Mouse (Mus musculus) left cerebral cortex, postnatal 10 days (tissue): ENCODE measurements around the gene Ntrk2. TPM values are rescaled to one million over a fixed set of nuclear protein-coding genes. Genes with fewer than 3 reads are reported as not detected.

Experiments
- DNase-seq, 2 experiments: peaks; one replicate each; pipeline ENCODE4 v3.0.0; 2021 to 2022; ENCODE audit warnings: low spot score in 2 of 2, mixed read lengths in 1 of 2; ENCODE audit errors: extremely low spot score in 1 of 2
- intact Hi-C: fragments of 180-260 bp; cut with DNase I; formaldehyde crosslinking; loops from one replicate; pipeline ENCODE4 v1.15.1; 2025
- total RNA-seq, 2 experiments: library from RNA; stranded (reverse); gene quantifications; 2 replicates each; pipeline ENCODE4 v1.2.3; 2021

Gene Ntrk2
- total RNA-seq, 2 experiments from 2014 or later = 302 to 317 TPM

GRCm38 (mm10) chr13:59143141-59143744 lies 336.9 kb downstream of the Ntrk2 start:
- peak; percentile 49 to 60 for DNase-seq
- intact Hi-C loops = no loop called here

GRCm38 (mm10) chr13:59144321-59144856 lies 338.0 kb downstream of the Ntrk2 start:
- intact Hi-C loops = loop anchor here (2.0 kb wide), 1 partner anchor 54 kb away; no protein-coding TSS in a partner anchor
- DNase-seq = peak; percentile 35 to 76

DNA sequence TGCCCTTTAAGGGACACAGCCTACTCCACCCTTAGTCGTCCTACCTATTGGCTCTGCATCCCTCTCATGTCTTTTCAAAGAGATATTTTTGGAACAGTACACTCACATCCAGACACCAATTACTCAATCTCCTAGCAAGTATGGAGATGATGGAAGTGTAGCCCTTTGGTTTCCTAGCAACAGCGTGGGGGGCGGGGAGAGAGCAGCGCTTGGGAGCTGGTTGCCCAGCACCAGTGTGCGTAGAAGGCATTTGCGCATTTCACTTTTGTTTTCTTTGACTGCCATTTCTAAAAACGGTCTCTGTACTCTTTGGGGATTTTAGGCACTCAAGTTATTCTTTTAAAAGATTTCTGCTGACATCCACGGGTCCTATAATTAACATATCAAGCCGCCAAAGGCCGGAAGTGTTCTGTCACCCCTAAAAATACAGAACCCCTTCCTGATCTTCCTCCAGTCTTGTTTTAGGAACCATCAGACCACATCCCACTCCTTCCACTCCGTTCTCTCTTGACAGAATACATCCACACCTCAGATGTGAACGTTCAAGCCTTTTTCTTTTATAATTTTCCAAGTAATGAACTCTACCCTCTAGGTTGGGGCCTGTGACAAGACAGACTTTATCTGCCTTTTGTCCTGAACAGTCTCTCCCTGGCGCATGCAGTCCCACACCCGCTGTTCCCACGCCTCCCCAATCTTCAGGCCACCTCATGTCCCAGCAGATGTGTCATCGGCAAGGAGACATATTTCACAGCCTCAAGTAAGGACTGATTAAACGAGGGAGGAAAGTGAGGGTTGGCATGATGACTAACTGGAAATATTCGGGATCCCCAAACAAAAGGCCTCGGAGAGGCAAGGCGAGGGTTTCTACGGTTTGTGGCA lies 339.5 kb downstream of the Ntrk2 start:
- intact Hi-C loops = loop anchor here (2.0 kb wide), 1 partner anchor 55 kb away; no protein-coding TSS in a partner anchor
- peak; percentile 92 to 94 for DNase-seq

DNA sequence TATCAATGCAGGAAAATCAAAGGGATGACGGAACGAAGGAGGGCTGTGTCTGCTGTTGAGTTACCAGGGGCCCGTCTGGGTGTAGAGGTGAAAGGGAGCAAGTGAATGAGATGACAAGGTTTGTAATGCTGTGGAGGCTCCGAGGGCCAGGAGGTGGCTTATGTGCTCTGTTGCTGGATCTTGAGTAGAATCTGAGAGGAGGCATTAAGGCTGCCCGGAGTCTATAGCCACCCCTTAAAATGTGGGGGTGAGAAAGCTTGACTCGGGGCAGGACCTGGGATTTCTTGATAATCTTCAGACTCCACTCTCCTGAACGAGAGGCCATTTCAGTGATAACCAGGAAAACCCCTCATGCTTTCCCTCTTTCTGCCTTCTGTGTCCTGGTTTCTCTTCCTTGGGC lies 340.2 kb downstream of the Ntrk2 start:
- no peak for DNase-seq
- intact Hi-C loops = no loop called here

GRCm38 (mm10) chr13:59147976-59148375 lies 341.6 kb downstream of the Ntrk2 start:
- no peak for DNase-seq
- intact Hi-C loops = no loop called here

DNA sequence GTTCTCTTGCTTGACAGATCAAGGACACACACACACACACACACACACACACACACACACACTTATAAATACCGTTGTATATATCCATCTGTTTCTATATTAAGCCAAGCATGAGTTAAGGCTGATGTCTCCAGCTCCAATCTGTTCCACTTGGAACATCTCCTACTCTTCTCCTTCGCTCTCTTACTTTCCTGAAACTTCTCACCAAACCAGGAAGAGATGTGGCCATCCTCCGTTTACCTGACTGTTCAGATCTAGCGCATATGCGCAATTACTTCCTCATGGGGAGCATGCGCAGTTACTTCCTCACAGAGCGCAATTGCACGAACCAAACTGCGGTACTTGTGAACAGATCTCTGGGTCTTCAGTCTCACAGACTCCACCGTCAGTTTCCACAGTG lies 342.4 kb downstream of the Ntrk2 start:
- intact Hi-C loops = no loop called here

DNA sequence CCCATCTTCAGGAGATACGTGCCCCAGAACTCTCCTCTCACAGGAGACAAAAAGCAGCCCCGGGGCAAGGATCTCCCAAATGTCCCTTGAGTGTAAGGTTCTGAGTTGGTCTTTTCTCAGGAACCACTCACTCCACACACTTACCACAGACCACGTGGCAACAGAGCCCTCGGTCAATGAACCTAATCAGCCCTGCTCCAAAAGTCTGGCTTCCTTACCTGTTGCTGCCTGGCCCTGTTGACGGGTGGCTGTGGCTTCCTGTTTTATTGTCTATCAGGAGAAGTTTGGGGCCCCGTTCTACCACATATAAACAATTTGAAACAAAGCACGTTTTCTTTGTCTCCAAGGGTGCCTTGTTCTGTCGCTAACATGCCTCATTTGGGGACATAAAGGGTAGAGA lies 357.6 kb downstream of the Ntrk2 start:
- DNase-seq = no peak
- intact Hi-C loops = no loop called here

More for the DNA sequence above, 342.4 kb downstream of the Ntrk2 start:
- no peak for DNase-seq

DNA sequence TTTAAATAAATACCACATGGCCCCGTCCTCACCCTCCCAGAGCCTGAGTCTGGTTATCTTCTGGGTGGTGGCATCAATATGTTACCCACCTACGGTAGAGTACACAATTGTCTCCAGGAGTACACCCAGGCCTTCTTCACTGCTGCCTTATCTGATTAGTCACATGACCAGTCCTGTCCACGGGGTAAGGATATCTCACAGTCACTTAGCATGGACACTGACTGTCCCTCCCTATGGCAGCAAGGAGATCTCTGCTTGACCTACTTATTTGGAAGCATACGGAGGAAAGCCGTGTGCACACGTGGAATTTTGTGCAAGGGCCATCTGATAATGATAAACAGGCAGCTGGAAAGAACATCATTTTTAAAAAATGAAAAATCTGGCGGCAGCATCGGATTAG lies 367.5 kb downstream of the Ntrk2 start:
- DNase-seq = no peak
- intact Hi-C loops = no loop called here

GRCm38 (mm10) chr13:59176021-59176420 lies 369.7 kb downstream of the Ntrk2 start:
- DNase-seq = no peak

GRCm38 (mm10) chr13:59176485-59176884 lies 370.1 kb downstream of the Ntrk2 start:
- no peak for DNase-seq
- intact Hi-C loops = no loop called here

More at GRCm38 (mm10) chr13:59176021-59176420, 369.7 kb downstream of the Ntrk2 start:
- intact Hi-C loops = no loop called here

DNA sequence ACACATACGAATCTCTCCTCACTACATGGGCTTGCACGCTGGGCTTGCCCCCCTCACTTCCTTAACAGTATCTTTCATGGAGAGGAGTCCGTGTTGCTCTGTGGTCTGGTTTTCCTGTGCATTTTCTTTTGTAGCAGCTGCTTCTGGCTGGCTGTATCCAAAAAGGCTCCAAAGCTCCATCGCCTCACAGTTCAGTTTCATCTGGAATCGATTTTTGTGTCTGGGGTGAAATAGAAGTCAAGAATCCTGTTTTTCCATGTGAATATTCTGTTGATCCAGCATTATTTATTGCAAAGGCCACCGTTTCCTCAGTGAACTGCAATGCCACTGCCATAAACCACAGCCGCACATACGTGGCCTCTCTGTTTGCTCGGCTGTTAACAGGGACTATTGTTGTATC lies 370.6 kb downstream of the Ntrk2 start:
- no peak for DNase-seq
- intact Hi-C loops = no loop called here

DNA sequence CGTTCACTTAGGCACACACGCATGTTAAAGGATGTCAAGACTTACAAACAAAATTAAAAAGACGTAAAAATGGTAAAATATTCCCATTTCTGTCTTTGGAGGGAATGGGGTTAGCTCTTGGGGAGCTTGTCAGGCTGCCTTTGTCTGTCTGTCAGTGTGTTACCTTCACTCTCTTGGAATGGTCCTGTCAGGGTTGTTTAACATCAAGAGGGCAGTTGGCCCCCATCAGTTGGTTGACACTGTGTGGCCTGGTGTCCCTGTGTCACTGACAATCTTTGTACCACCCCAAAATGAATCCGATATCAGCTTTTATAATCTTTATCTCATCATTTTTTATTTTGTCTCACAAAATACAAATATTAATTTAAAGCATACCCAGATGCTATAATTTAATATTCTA lies 373.6 kb downstream of the Ntrk2 start:
- intact Hi-C loops = loop anchor here (2.0 to 10.0 kb wide), 2 partner anchors 371 to 545 kb away; no protein-coding TSS in a partner anchor
- no peak for DNase-seq

- intact Hi-C loops = loop anchor here (2.0 to 10.0 kb wide), 2 partner anchors 372 to 546 kb away; no protein-coding TSS in a partner anchor
Observed at GRCm38 (mm10) chr13:59180781-59181180, 374.4 kb downstream of the Ntrk2 start.

GRCm38 (mm10) chr13:59181188-59181947 lies 375.0 kb downstream of the Ntrk2 start:
- DNase-seq = no peak
- intact Hi-C loops = loop anchor here (2.0 to 10.0 kb wide), 2 partner anchors 373 to 547 kb away; no protein-coding TSS in a partner anchor

More at GRCm38 (mm10) chr13:59180781-59181180, 374.4 kb downstream of the Ntrk2 start:
- DNase-seq = peak in 1 of 2 experiments; percentile 65

DNA sequence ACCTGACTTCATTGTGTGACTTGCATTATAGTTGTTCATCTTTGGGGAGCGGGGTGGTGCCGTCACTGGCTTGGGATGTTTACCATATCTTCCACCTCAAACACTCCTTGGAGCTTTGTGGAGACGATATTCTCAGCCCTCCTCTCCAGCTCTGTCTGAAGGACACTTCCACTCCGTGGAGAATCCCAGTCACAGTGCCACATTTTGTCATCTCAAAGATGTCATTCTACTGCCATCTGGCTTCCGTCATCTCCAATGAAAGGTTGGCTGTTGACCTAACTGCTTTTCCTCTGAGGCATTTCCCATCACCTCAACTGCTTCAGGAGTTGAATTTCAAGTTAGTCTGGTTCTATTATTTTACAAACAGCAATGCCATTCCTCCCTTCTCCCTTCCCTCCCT lies 376.3 kb downstream of the Ntrk2 start:
- peak in 1 of 2 experiments; percentile 42 for DNase-seq
- intact Hi-C loops = loop anchor here (10.0 kb wide), 1 partner anchor 548 kb away; no protein-coding TSS in a partner anchor
